Mouse (Mus musculus): ENCODE measurements around the gene Smc1b. TPM values are rescaled to one million over a fixed set of nuclear protein-coding genes. Genes with fewer than 3 reads are reported as not detected.

Gene Smc1b
- polyA plus RNA-seq, 1 experiment from 2014 or later = not detected

GRCm38 (mm10) chr15:85144249-85144648 is 12.5 kb upstream of the Smc1b start:
- Histone ChIP-seq H3K36me3 (ENCODE audit: control insufficient read depth, insufficient read depth, low read length) (no peaks in the 10 kb centered on the region), H3K27ac (ENCODE audit: low read depth, low read length) (no peak overlapping the region), H3K27me3 (ENCODE audit: control insufficient read depth, insufficient read depth, low read length) (no peaks in the 10 kb centered on the region), H3K4me2 (ENCODE audit: low read depth) (no peak overlapping the region), H3K4me3 (ENCODE audit: low read depth, low read length) (no peak overlapping the region), H3K4me1 (ENCODE audit: control insufficient read depth, insufficient read depth, low read length) (no peaks in the 10 kb centered on the region), H3K9me3 (ENCODE audit: control insufficient read depth, low read length) (no peaks in the 10 kb centered on the region), H3K9ac (ENCODE audit: low read length) (no peak overlapping the region)
- DNase-seq (ENCODE audit: low spot score) (no peak), ATAC-seq (ENCODE audit: insufficient read depth, low FRiP score, low TSS enrichment) (no peak)
- WGBS = 89% methylated on average over 5 of the region's 5 CpGs

GRCm38 (mm10) chr15:85143747-85144146 is 12.0 kb upstream of the Smc1b start:
- H3K4me3 ChIP-seq (ENCODE audit: low read depth, low read length) = no peak overlapping the region
- no peaks in the 10 kb centered on the region for H3K4me1 ChIP-seq (ENCODE audit: control insufficient read depth, insufficient read depth, low read length)
- ATAC-seq (ENCODE audit: insufficient read depth, low FRiP score, low TSS enrichment) (no peak), DNase-seq (ENCODE audit: low spot score) (no peak)
- no peak overlapping the region for H3K27ac ChIP-seq (ENCODE audit: low read depth, low read length)
- no peaks in the 10 kb centered on the region for H3K27me3 ChIP-seq (ENCODE audit: control insufficient read depth, insufficient read depth, low read length)
- WGBS = 97% methylated on average over 1 of the region's 1 CpGs
- H3K9me3 ChIP-seq (ENCODE audit: control insufficient read depth, low read length) = no peaks in the 10 kb centered on the region
- H3K36me3 ChIP-seq (ENCODE audit: control insufficient read depth, insufficient read depth, low read length) = no peaks in the 10 kb centered on the region
- no peak overlapping the region for H3K9ac ChIP-seq (ENCODE audit: low read length)
- no peak overlapping the region for H3K4me2 ChIP-seq (ENCODE audit: low read depth)

- H3K4me1 ChIP-seq (ENCODE audit: control insufficient read depth, insufficient read depth, low read length) = no peaks in the 10 kb centered on the region
- H3K27ac ChIP-seq (ENCODE audit: low read depth, low read length) = no peak overlapping the region
- 91% methylated on average over 11 of the region's 11 CpGs for WGBS
- ATAC-seq (ENCODE audit: insufficient read depth, low FRiP score, low TSS enrichment) = no peak
- H3K4me3 ChIP-seq (ENCODE audit: low read depth, low read length) = no peak overlapping the region
- no peaks in the 10 kb centered on the region for H3K9me3 ChIP-seq (ENCODE audit: control insufficient read depth, low read length)
- no peaks in the 10 kb centered on the region for H3K27me3 ChIP-seq (ENCODE audit: control insufficient read depth, insufficient read depth, low read length)
- H3K9ac ChIP-seq (ENCODE audit: low read length) = no peak overlapping the region
- no peak overlapping the region for H3K4me2 ChIP-seq (ENCODE audit: low read depth)
- H3K36me3 ChIP-seq (ENCODE audit: control insufficient read depth, insufficient read depth, low read length) = no peaks in the 10 kb centered on the region
- no peak for DNase-seq (ENCODE audit: low spot score)
These were observed 11.4 kb upstream of the Smc1b start for GRCm38 (mm10) chr15:85143161-85143560.

- WGBS = 69% methylated on average over 2 of the region's 2 CpGs
- Histone ChIP-seq H3K27me3 (ENCODE audit: control insufficient read depth, insufficient read depth, low read length) (no peaks in the 10 kb centered on the region), H3K36me3 (ENCODE audit: control insufficient read depth, insufficient read depth, low read length) (no peaks in the 10 kb centered on the region), H3K9me3 (ENCODE audit: control insufficient read depth, low read length) (no peaks in the 10 kb centered on the region), H3K27ac (ENCODE audit: low read depth, low read length) (no peak overlapping the region), H3K4me2 (ENCODE audit: low read depth) (no peak overlapping the region), H3K4me1 (ENCODE audit: control insufficient read depth, insufficient read depth, low read length) (no peaks in the 10 kb centered on the region), H3K9ac (ENCODE audit: low read length) (no peak overlapping the region), H3K4me3 (ENCODE audit: low read depth, low read length) (no peak overlapping the region)
- DNase-seq (ENCODE audit: low spot score) (no peak), ATAC-seq (ENCODE audit: insufficient read depth, low FRiP score, low TSS enrichment) (no peak)
These were observed 10.7 kb upstream of the Smc1b start for GRCm38 (mm10) chr15:85142441-85142840.

GRCm38 (mm10) chr15:85141290-85141689 is 9.5 kb upstream of the Smc1b start:
- Histone ChIP-seq H3K4me3 (ENCODE audit: low read depth, low read length) (no peak overlapping the region), H3K27me3 (ENCODE audit: control insufficient read depth, insufficient read depth, low read length) (no peaks in the 10 kb centered on the region), H3K4me2 (ENCODE audit: low read depth) (no peak overlapping the region), H3K36me3 (ENCODE audit: control insufficient read depth, insufficient read depth, low read length) (no peaks in the 10 kb centered on the region), H3K9ac (ENCODE audit: low read length) (no peak overlapping the region), H3K9me3 (ENCODE audit: control insufficient read depth, low read length) (no peaks in the 10 kb centered on the region), H3K4me1 (ENCODE audit: control insufficient read depth, insufficient read depth, low read length) (no peaks in the 10 kb centered on the region), H3K27ac (ENCODE audit: low read depth, low read length) (no peak overlapping the region)
- DNase-seq (ENCODE audit: low spot score) = no peak
- WGBS = 92% methylated on average over 10 of the region's 10 CpGs
- ATAC-seq (ENCODE audit: insufficient read depth, low FRiP score, low TSS enrichment) = no peak

GRCm38 (mm10) chr15:85135143-85135542 is 3.4 kb upstream of the Smc1b start:
- H3K4me3 ChIP-seq (ENCODE audit: low read depth, low read length) = no peak overlapping the region
- no peak overlapping the region for H3K9ac ChIP-seq (ENCODE audit: low read length)
- ATAC-seq (ENCODE audit: insufficient read depth, low FRiP score, low TSS enrichment) (no peak), DNase-seq (ENCODE audit: low spot score) (no peak)
- no peak overlapping the region for H3K27ac ChIP-seq (ENCODE audit: low read depth, low read length)
- H3K4me1 ChIP-seq (ENCODE audit: control insufficient read depth, insufficient read depth, low read length) = no peaks in the 10 kb centered on the region
- no peaks in the 10 kb centered on the region for H3K36me3 ChIP-seq (ENCODE audit: control insufficient read depth, insufficient read depth, low read length)
- H3K4me2 ChIP-seq (ENCODE audit: low read depth) = no peak overlapping the region
- 54% methylated on average over 9 of the region's 9 CpGs for WGBS
- no peaks in the 10 kb centered on the region for H3K9me3 ChIP-seq (ENCODE audit: control insufficient read depth, low read length)
- H3K27me3 ChIP-seq (ENCODE audit: control insufficient read depth, insufficient read depth, low read length) = no peaks in the 10 kb centered on the region

GRCm38 (mm10) chr15:85132193-85132520 is 393 bp upstream of the Smc1b start:
- H3K4me3 ChIP-seq (ENCODE audit: low read depth, low read length) = peak overlapping the region; percentile 21; the same call in 1 of the 2 replicates
- H3K27me3 ChIP-seq (ENCODE audit: control insufficient read depth, insufficient read depth, low read length) = no peaks in the 10 kb centered on the region
- no peaks in the 10 kb centered on the region for H3K36me3 ChIP-seq (ENCODE audit: control insufficient read depth, insufficient read depth, low read length)
- H3K9ac ChIP-seq (ENCODE audit: low read length) = peak overlapping the region; percentile 33; the same call in 1 of the 2 replicates
- no peaks in the 10 kb centered on the region for H3K4me1 ChIP-seq (ENCODE audit: control insufficient read depth, insufficient read depth, low read length)
- no peak overlapping the region for H3K27ac ChIP-seq (ENCODE audit: low read depth, low read length)
- WGBS = 21% methylated on average over 10 of the region's 10 CpGs
- no peaks in the 10 kb centered on the region for H3K9me3 ChIP-seq (ENCODE audit: control insufficient read depth, low read length)
- H3K4me2 ChIP-seq (ENCODE audit: low read depth) = peak overlapping the region; percentile 41
- DNase-seq (ENCODE audit: low spot score) = no peak
- ATAC-seq (ENCODE audit: insufficient read depth, low FRiP score, low TSS enrichment) = no peak

- 66% methylated on average over 1 of the region's 1 CpGs for WGBS
- H3K27ac ChIP-seq (ENCODE audit: low read depth, low read length) = no peak overlapping the region
- DNase-seq (ENCODE audit: low spot score) (no peak), ATAC-seq (ENCODE audit: insufficient read depth, low FRiP score, low TSS enrichment) (no peak)
- no peaks in the 10 kb centered on the region for H3K27me3 ChIP-seq (ENCODE audit: control insufficient read depth, insufficient read depth, low read length)
- no peak overlapping the region for H3K4me2 ChIP-seq (ENCODE audit: low read depth)
- H3K4me1 ChIP-seq (ENCODE audit: control insufficient read depth, insufficient read depth, low read length) = no peaks in the 10 kb centered on the region
- H3K4me3 ChIP-seq (ENCODE audit: low read depth, low read length) = no peak overlapping the region
- H3K9ac ChIP-seq (ENCODE audit: low read length) = no peak overlapping the region
- H3K9me3 ChIP-seq (ENCODE audit: control insufficient read depth, low read length) = no peaks in the 10 kb centered on the region
- H3K36me3 ChIP-seq (ENCODE audit: control insufficient read depth, insufficient read depth, low read length) = no peaks in the 10 kb centered on the region
These were observed 46.1 kb downstream of the Smc1b start for GRCm38 (mm10) chr15:85085641-85086040.

GRCm38 (mm10) chr15:85072651-85073050 is 59.1 kb downstream of the Smc1b start:
- Histone ChIP-seq H3K9me3 (ENCODE audit: control insufficient read depth, low read length) (no peaks in the 10 kb centered on the region), H3K27me3 (ENCODE audit: control insufficient read depth, insufficient read depth, low read length) (no peaks in the 10 kb centered on the region), H3K9ac (ENCODE audit: low read length) (no peak overlapping the region), H3K4me3 (ENCODE audit: low read depth, low read length) (no peak overlapping the region), H3K4me1 (ENCODE audit: control insufficient read depth, insufficient read depth, low read length) (no peaks in the 10 kb centered on the region), H3K36me3 (ENCODE audit: control insufficient read depth, insufficient read depth, low read length) (no peaks in the 10 kb centered on the region), H3K4me2 (ENCODE audit: low read depth) (no peak overlapping the region), H3K27ac (ENCODE audit: low read depth, low read length) (no peak overlapping the region)
- no peak for DNase-seq (ENCODE audit: low spot score)
- 80% methylated on average over 2 of the region's 2 CpGs for WGBS
- ATAC-seq (ENCODE audit: insufficient read depth, low FRiP score, low TSS enrichment) = no peak
